Mouse (Mus musculus): Measurements from ENCODE around the gene Inppl1. TPM values are rescaled to one million over a fixed set of nuclear protein-coding genes. Genes with fewer than 3 reads are reported as not detected.
A peak's percentile ranks its signal among the peaks of the same experiment; 100 is the strongest.

Gene Inppl1
- polyA plus RNA-seq, 1 experiment from 2014 or later, result 58.1 TPM

DNA sequence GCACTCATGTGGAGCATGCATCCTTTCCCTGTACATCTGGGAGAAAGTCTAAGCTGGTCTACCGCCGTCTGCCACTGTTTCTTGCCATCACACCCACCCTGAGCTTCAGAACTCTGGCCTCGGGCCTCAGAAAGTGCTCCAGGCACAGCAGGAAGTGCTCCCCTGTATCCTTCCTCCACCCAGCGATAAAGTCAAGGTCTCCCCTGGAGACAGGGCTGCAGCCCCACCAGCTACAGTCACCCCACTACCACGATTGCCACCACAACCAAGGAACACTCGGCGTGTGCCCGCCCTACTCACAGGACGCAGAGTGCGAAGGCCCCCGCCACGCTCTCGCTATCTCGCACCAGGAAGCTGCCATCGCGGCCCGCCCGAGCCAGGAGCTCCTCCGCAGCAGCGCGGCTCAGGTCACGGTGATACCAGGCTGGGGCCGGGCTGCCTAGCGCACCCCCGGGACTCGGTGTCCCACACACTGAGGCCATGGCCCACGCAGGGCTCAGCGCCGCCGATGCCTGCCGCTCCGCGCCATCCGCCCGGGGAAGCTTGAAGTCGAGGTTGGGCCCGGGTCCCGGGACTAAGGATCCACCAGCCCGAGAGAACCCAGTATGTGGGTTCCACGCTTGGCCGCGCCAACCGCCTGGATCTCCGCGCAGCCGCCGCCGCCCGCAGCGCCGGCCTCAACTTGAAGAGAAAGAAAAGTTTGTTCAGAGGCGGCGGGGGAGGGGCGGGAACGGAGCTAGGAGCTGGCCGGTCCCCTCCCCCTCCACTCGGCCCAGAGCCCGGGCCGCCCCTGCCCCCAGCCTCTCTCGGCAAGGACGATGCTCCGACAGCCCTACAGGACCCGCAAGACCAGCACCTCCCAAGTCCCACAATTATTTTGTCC lies 1.5 kb downstream of the Inppl1 start:
- peak; percentile 48 for ATAC-seq (ENCODE audit: insufficient number of reproducible peaks, insufficient read depth, low FRiP score, low TSS enrichment, low read depth)
- Histone ChIP-seq H3K27me3 (no peaks in the 10 kb centered on the region), H3K9ac (replicated peaks) (peak overlapping the region; percentile 97), H3K4me3 (replicated peaks) (peak overlapping the region; percentile 94), H3K4me2 (peak overlapping the region; percentile 80), H3K4me1 (replicated peaks) (peaks cover 33% of the 10 kb centered on the region), H3K36me3 (peaks cover 28% of the 10 kb centered on the region), H3K27ac (peak overlapping the region; percentile 99), H3K9me3 (no peaks in the 10 kb centered on the region)
- under 1% methylated on average over 63 of the region's 63 CpGs for WGBS

DNA sequence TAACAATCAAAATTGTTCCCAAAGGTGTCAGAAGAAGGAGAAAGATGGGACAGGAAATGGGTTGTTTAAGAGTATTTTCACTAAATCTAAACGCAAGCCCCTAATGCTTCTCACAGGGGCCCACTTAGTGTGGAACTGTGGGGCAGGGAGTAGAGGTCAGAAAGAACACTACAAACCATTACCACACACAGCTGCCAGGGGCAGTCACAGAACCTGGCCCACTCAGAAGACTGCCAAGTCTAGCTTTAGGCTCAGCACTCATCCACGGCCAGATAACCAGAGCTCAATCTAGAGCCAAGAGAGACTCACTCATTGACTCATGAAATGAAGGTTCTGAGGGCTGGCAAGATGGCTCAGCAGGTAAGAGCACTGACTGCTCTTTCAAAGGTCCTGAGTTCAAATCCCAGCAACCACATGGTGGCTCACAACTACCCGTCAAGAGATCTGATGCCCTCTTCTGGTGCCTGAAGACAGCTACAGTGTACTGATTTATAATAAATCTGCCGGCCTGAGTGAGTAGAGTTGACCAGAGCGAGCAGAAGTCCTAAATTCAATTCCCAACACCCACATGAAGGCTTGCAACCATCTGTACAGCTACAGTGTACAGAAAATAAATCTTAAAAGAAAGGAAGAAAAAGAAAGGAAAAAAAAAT lies 2.4 kb downstream of the Inppl1 start:
- H3K27me3 ChIP-seq, result no peaks in the 10 kb centered on the region
- no peak for ATAC-seq (ENCODE audit: insufficient number of reproducible peaks, insufficient read depth, low FRiP score, low TSS enrichment, low read depth)
- 40% methylated on average over 5 of the region's 5 CpGs for WGBS
- peak overlapping the region; percentile 97 for H3K9ac ChIP-seq (replicated peaks)
- H3K4me3 ChIP-seq (replicated peaks), result peak overlapping the region; percentile 94
- peak overlapping the region; percentile 99 for H3K27ac ChIP-seq
- peak overlapping the region; percentile 80 for H3K4me2 ChIP-seq
- H3K9me3 ChIP-seq, result 0 out of 2 replicates have a peak, but pooled peaks cover 5% of the 10 kb centered on the region
- peaks cover 37% of the 10 kb centered on the region for H3K36me3 ChIP-seq
- H3K4me1 ChIP-seq (replicated peaks), result peaks cover 33% of the 10 kb centered on the region

DNA sequence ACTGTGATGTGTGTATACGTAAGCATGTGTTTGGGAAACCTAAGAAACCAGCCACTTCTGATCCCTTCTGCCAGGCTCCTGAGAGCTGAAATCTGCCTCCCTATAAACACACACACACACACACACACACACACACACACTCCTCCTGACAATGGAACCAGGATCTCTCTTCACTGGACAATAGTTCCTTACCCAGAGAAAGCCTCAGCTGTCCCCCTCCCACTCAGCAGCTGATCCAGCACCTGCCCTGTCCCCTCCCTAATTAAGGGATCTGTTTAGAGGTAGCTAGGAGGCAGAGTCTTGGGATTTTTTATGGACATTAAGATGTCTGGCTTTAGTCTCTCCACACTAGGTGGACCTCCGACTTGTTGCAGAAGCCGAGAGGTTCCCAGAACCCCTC lies 3.1 kb downstream of the Inppl1 start:
- ATAC-seq (ENCODE audit: insufficient number of reproducible peaks, insufficient read depth, low FRiP score, low TSS enrichment, low read depth), result no peak
- WGBS, result 53% methylated on average over 3 of the region's 3 CpGs
- H3K9ac ChIP-seq (replicated peaks), result peak overlapping the region; percentile 97

DNA sequence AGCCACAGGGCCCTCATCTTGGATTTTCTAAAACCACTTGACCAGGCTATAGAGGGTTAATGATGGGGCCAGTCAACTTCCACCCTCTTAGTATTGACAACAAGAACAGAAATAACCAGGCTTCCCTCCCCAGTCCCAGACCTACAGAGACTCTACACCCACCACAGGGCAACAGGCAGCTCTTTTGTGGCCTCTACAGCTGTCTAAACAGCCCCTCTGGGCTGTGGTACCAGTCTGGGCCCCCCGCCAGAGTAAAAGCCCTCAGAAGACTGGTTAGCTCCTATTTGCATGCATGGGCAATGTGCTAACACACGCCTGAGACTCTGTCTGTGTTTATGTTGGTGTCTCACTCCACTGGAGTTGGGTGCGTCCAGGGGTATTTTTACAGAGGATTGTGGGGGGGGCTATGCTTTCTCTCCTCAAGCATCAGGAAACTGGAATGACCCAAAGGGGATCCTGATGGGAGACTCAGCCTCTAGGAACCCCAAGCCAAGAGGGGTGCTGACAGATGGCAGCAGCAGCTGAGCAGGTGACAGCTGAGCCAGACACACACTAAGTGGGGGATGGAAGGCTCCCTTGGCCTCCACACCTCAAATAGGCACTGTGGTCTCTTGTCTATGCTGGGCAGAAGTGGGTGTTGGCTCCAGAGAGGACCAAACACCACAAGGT lies 4.0 kb downstream of the Inppl1 start:
- no peak overlapping the region for H3K27ac ChIP-seq
- WGBS, result 78% methylated on average over 3 of the region's 3 CpGs
- H3K4me2 ChIP-seq, result peak overlapping the region; percentile 80
- no peak for ATAC-seq (ENCODE audit: insufficient number of reproducible peaks, insufficient read depth, low FRiP score, low TSS enrichment, low read depth)
- peaks cover 33% of the 10 kb centered on the region for H3K4me1 ChIP-seq (replicated peaks)
- no peaks in the 10 kb centered on the region for H3K27me3 ChIP-seq
- 0 out of 2 replicates have a peak, but pooled peaks cover 5% of the 10 kb centered on the region for H3K9me3 ChIP-seq
- H3K9ac ChIP-seq (replicated peaks), result no peak overlapping the region
- 0 out of 2 replicates have a peak overlapping the region, but pooled peaks have one; percentile 94 for H3K4me3 ChIP-seq (replicated peaks)
- peaks cover 52% of the 10 kb centered on the region for H3K36me3 ChIP-seq

More for the DNA sequence above, 3.1 kb downstream of the Inppl1 start:
- peak overlapping the region; percentile 94 for H3K4me3 ChIP-seq (replicated peaks)
- H3K27ac ChIP-seq, result peak overlapping the region; percentile 5; the same call in 1 of the 2 replicates
- H3K36me3 ChIP-seq, result peaks cover 44% of the 10 kb centered on the region
- H3K9me3 ChIP-seq, result 0 out of 2 replicates have a peak, but pooled peaks cover 5% of the 10 kb centered on the region
- peaks cover 33% of the 10 kb centered on the region for H3K4me1 ChIP-seq (replicated peaks)
- H3K4me2 ChIP-seq, result peak overlapping the region; percentile 80
- no peaks in the 10 kb centered on the region for H3K27me3 ChIP-seq

- Histone ChIP-seq H3K4me2 (0 out of 2 replicates have a peak overlapping the region, but pooled peaks have one; percentile 80), H3K27ac (no peak overlapping the region), H3K27me3 (no peaks in the 10 kb centered on the region), H3K9me3 (0 out of 2 replicates have a peak, but pooled peaks cover 5% of the 10 kb centered on the region), H3K4me1 (replicated peaks) (peaks cover 26% of the 10 kb centered on the region), H3K9ac (replicated peaks) (no peak overlapping the region), H3K4me3 (replicated peaks) (no peak overlapping the region), H3K36me3 (peaks cover 59% of the 10 kb centered on the region)
- ATAC-seq (ENCODE audit: insufficient number of reproducible peaks, insufficient read depth, low FRiP score, low TSS enrichment, low read depth), result no peak
- 69% methylated on average over 5 of the region's 5 CpGs for WGBS
These were observed 4.7 kb downstream of the Inppl1 start for GRCm38 (mm10) chr7:101833352-101833751.

- ATAC-seq (ENCODE audit: insufficient number of reproducible peaks, insufficient read depth, low FRiP score, low TSS enrichment, low read depth), result no peak
- H3K4me1 ChIP-seq (replicated peaks), result peaks cover 26% of the 10 kb centered on the region
- H3K4me3 ChIP-seq (replicated peaks), result no peak overlapping the region
- no peaks in the 10 kb centered on the region for H3K27me3 ChIP-seq
- H3K9me3 ChIP-seq, result 0 out of 2 replicates have a peak, but pooled peaks cover 5% of the 10 kb centered on the region
- WGBS, result 91% methylated on average over 4 of the region's 4 CpGs
- H3K4me2 ChIP-seq, result no peak overlapping the region
- peaks cover 69% of the 10 kb centered on the region for H3K36me3 ChIP-seq
- no peak overlapping the region for H3K27ac ChIP-seq
- no peak overlapping the region for H3K9ac ChIP-seq (replicated peaks)
These were observed 5.7 kb downstream of the Inppl1 start for GRCm38 (mm10) chr7:101832372-101832771.

- Histone ChIP-seq H3K4me2 (no peak overlapping the region), H3K27me3 (no peaks in the 10 kb centered on the region), H3K4me1 (replicated peaks) (peaks cover 26% of the 10 kb centered on the region), H3K9me3 (0 out of 2 replicates have a peak, but pooled peaks cover 5% of the 10 kb centered on the region), H3K9ac (replicated peaks) (no peak overlapping the region), H3K36me3 (peaks cover 79% of the 10 kb centered on the region), H3K27ac (no peak overlapping the region), H3K4me3 (replicated peaks) (no peak overlapping the region)
- ATAC-seq (ENCODE audit: insufficient number of reproducible peaks, insufficient read depth, low FRiP score, low TSS enrichment, low read depth), result no peak
- 90% methylated on average over 8 of the region's 8 CpGs for WGBS
These were observed 6.6 kb downstream of the Inppl1 start for GRCm38 (mm10) chr7:101831437-101831836.

DNA sequence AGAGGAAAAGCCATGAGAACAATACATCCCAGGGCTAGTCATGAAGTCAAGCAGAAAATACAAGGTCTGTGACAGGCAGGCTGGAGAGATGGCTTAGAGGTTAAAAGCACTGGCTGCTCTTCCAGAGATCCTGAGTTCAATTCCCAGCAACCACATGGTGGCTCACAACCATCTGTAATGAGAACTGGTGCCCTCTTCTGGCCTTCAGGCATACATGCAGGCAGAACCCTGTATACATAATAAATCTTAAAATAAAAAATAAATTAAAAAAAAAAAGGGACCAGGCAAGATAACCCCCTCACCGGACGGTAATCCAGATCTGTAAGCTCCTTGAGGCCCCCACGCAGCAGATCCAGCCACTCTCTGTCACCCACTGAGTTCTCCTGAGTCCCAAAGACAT lies 7.7 kb downstream of the Inppl1 start:
- 98% methylated on average over 3 of the region's 3 CpGs for WGBS
- Histone ChIP-seq H3K36me3 (peaks cover 89% of the 10 kb centered on the region), H3K4me2 (no peak overlapping the region), H3K4me3 (replicated peaks) (no peak overlapping the region), H3K27me3 (no peaks in the 10 kb centered on the region), H3K4me1 (replicated peaks) (peaks cover 21% of the 10 kb centered on the region), H3K27ac (no peak overlapping the region), H3K9ac (replicated peaks) (no peak overlapping the region), H3K9me3 (0 out of 2 replicates have a peak, but pooled peaks cover 5% of the 10 kb centered on the region)
- ATAC-seq (ENCODE audit: insufficient number of reproducible peaks, insufficient read depth, low FRiP score, low TSS enrichment, low read depth), result no peak

DNA sequence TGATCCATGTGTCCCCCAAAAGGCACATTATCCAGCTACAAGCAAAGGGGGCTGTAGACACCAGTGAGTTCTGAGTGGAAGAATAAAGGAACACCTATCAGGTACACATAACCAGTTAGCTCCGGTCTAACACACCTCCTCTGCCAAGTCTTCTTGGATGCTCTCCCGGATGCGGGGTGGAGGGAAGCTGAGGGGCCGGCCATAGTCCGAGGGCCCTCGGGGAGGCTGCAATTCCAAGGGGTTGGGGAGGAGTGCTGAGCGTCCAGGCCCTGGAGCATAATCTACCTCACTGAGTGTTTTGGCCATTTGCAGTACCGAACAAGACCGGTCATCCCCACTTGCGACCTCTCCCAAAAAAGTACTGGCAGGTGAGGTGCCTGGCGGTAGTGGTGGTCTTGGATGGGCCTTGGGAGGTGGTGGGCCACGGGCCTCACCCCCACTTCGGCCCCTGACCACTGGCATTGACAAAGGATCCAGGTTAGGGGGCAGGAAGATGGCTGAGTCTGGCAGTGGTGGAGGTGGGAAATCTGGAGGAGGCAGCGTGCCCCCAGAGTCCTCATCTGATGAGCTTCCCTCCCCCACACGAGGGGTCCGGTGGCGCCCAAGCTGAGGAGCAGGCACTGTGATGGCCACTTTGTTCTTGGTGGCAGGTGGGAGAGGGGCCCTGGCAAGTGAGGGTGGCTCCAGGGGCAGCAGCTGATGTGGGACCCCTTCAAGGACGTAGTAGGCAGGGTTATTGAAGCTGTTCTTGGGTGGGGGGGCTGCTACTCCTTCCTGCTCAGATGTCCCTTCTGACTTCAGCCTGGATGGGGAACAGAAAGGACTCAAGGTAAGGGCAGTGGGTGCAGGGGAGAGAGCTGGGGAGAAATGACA lies 14.0 kb downstream of the Inppl1 start:
- H3K9ac ChIP-seq (replicated peaks), result no peak overlapping the region
- H3K9me3 ChIP-seq, result no peaks in the 10 kb centered on the region
- no peak overlapping the region for H3K4me3 ChIP-seq (replicated peaks)
- peaks cover 27% of the 10 kb centered on the region for H3K4me1 ChIP-seq (replicated peaks)
- 88% methylated on average over 18 of the region's 18 CpGs for WGBS
- H3K27ac ChIP-seq, result no peak overlapping the region
- peaks cover 37% of the 10 kb centered on the region for H3K27me3 ChIP-seq
- H3K36me3 ChIP-seq, result peaks cover 63% of the 10 kb centered on the region
- H3K4me2 ChIP-seq, result no peak overlapping the region
- ATAC-seq (ENCODE audit: insufficient number of reproducible peaks, insufficient read depth, low FRiP score, low TSS enrichment, low read depth), result no peak

All from limb, embryonic 12.5 days (tissue).